Mouse (Mus musculus) heart, postnatal 14 days (tissue): ENCODE results near the gene Psen1. TPM values are rescaled to one million over a fixed set of nuclear protein-coding genes. Genes with fewer than 3 reads are reported as not detected.

ENCODE experiments used
- DNase-seq, 2 experiments: peaks; one replicate each; pipeline ENCODE4 v3.0.0; 2021 to 2022
- intact Hi-C: fragments of 180-260 bp; cut with DNase I; formaldehyde crosslinking; loops from one replicate; pipeline ENCODE4 v1.15.1; 2025
- total RNA-seq, 2 experiments: library from RNA; stranded (reverse); gene quantifications; 2 replicates each; pipeline ENCODE4 v1.2.3; 2021

Psen1 gene
- total RNA-seq, 2 experiments from 2014 or later, result 31.7 to 37.3 TPM

DNA sequence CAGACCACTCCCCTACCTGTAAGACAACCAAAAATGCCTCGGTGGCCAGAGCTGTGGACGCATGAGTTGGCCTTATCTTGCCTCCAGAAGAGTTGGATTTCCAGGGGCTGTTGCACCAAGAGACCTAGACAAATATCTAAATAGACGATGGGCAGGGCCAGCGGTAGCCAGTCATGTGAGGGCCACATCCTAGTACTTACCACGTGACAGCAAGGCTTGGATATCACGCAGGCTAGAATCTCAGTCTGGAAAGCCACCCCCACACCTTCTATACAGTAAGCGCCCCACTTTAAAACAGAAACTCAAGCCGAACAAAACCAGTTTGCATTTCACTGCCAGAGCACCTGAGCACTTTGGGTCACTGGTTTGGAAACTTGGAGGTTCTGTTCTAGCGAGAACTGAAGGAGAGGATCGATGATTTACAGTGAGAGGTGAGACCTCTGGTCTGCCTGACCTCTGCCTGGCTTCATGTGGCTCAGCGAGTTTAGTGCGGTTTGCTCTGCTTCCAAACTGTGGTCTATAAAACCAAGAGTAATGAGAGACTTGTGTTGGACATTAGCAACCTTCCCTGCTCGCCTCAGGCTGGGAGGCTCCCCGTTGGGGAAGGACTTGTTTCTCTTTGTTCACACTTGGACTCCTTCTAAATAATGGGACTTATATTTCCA, 80.4 kb downstream of the Psen1 start:
- intact Hi-C loops, result loop anchor here (5.0 kb wide), 1 partner anchor 36 kb away; no protein-coding TSS in a partner anchor
- DNase-seq, result no peak

DNA sequence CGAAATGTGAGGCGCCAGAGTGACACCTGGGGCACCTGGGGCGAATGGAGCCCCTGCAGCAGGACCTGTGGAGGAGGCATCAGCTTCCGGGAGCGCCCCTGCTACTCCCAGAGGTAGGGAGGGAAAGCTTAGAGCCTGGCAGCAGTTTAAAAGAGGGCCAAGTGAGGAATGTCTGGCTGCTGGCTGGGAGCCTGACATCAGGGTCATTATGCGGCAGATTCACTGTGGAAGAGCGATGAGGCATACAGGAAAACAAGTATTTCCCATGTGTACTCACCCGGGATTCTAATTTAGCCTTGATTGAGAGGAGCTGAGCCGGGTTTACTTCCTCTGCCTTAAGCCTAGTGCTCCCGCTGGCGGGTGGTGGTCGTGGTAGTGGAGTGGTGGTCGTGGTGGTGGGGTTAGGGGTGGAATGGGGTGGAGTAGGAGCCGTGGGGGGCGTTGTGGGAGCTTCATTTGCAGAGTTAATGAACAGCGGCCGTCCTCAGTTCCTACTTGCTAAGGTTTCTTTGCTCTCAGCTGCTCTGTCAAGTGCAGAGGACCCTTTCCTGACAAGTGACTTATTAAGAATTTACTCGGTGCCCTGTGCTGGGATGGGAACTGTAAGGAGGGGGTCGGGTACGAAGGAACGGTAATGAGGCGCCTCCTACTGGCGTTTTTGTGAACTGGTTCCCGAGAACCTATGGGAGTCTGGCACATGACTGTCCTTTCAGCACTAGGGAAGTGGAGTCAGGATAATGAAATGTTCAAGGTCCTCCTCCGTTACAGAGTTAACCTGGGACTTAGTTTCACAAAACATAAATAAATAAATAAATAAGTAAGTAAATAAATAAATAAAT, 82.7 kb downstream of the Psen1 start:
- intact Hi-C loops, result loop anchor here (1.0 kb wide), 1 partner anchor 57 kb away; no protein-coding TSS in a partner anchor
- peak; percentile 61 to 75 for DNase-seq

DNA sequence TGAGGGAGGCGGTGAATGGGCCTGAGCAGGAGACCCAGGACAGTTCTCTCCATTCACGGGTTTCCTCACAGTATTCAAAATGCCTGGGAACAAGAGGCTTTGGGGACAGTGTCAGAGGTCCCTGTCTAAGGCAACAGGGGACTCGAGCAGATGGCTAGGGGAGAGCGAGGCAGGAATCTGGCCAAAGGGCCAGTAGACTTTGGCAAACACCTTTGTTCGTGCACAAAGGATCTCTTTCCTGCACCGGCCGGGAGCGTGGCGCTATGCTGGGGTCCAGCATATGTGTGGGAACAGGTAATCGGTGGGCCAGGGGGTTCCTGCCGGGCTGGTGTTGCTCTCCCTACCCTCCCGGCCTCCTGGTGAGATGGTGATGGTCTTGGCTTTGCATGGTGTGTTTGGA, 87.7 kb downstream of the Psen1 start:
- intact Hi-C loops, result no loop called here
- DNase-seq, result no peak

DNA sequence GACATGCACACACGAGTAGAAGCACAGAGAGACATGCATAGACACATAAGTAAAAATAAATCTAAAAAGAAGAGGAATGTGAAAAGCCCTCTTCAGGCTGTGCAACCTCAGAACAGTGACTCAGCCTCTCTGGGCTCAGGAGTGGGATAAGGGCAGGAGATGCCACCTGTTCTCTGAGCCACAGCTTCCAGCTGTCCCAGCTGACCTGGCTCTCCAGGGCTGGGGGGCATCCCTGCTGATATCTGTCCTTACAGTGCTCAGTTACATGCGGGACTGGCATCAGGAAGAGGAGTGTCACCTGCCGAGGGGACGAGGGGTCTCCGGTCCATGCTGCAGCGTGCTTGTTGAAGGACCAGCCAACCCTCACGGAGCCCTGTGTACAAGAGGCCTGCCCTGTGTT, 88.8 kb downstream of the Psen1 start:
- intact Hi-C loops, result no loop called here
- no peak for DNase-seq

DNA sequence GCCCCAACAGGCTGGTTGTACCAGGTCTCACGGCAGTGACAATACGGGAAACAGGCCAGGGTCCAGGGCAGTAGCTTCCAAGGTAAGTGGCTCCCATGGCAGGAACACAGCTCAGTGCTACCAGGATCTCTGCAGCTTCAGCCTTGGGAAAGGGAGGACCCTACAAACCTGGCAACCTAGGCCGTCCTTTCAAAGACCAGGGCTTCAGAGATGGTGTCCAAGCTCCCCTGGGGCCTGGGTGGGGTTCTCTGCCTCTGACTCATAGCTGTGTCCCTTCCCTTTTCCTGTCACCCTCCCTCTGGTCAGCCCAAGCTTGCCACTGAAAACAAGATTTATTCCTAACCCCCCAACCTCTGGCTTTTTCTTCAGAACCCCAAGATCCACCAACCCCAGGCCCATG, 92.2 kb downstream of the Psen1 start:
- DNase-seq, result peak; percentile 45 to 53
- intact Hi-C loops, result no loop called here

DNA sequence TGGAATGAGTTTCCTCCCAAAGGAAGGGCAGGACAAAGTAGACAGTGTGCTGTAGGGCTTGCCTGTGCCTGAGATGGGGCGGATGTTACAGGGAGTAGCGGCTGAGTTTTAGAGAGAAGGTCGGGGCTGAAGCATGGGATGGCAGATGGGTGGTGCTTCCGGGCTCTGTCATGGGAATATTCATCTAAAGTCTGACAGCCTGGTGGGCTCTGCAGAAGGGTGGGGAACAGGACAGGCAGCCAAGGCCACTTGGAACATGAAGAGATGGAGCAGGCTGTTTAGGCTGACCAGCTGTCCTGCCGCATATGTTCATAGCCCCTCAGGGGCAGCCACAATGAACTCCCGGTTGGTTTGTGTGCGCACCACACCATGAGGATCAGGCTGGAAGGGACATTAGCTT, 93.3 kb downstream of the Psen1 start:
- DNase-seq, result no peak
- intact Hi-C loops, result no loop called here

DNA sequence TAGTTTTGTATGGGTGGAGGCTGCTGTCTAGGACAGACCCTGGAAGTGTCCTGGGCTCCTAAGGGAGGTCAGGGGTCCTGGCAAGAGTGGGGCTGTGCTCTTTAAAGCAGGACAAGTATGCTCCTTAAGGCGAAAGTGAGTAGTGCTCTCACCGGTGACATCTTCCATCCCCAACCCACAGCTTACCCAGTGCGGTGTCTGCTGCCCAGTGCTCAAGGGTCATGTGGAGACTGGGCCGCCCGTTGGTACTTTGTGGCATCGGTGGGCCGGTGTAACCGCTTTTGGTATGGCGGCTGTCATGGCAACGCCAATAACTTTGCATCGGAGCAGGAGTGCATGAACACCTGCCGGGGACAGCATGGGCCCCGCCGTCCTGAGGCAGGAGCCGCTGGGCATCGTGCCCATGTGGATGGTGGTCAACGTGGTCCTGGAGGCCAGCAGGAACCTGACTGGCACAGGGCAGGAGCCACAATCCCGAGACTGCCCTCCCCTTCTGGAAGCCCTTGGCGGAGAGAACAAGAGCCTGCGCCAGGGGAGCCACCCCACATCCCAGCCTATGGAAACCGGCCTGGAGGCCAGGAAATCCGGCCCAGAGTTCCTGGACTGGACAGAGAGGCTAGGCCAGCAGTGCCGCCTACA, 93.8 kb downstream of the Psen1 start:
- DNase-seq, result no peak
- intact Hi-C loops, result no loop called here

DNA sequence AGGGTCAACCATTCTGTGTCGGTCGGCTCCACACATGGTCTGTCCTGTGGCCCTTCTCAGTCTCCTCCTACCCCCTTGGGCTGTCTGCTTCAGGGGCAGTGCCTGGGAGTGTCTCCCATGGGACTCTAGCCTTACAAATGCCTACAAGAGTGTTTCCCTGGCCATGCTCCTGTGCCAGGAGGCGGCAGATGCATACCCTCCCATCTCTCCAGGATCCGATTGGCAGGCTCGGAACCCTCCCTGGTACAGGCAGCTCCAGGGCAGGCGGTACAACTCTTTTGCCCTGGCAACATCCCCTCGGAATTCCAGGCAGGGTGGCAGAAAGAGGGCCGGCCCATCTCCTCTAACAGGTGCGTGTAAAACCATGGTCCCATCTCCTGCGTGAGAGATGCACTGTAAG, 94.7 kb downstream of the Psen1 start:
- DNase-seq, result no peak
- intact Hi-C loops, result no loop called here

Other genes with a start within 250 kb of the Psen1 start
- 10 to 100 TPM; 20.7 to 26.0 TPM for gene Dpf3, start 200.4 kb upstream of the Psen1 start, total RNA-seq
- 10 to 100 TPM; 15.7 to 18.3 TPM for gene Dcaf4, start 167.7 kb upstream of the Psen1 start, total RNA-seq
- 10 to 100 TPM; 17.9 to 18.4 TPM for gene Zfyve1, start 90.9 kb upstream of the Psen1 start, total RNA-seq
- gene Rbm25, start 56.9 kb upstream of the Psen1 start, total RNA-seq, result 10 to 100 TPM; 63.9 to 71.8 TPM
- gene Papln, start 75.5 kb downstream of the Psen1 start, total RNA-seq, result 10 to 100 TPM; 21.8 to 24.8 TPM
- 10 to 100 TPM; 37.2 to 38.0 TPM for gene Numb, start 233.8 kb downstream of the Psen1 start, total RNA-seq